Mouse (Mus musculus): ENCODE data around the gene Scaf8. TPM values are rescaled to one million over a fixed set of nuclear protein-coding genes. Genes with fewer than 3 reads are reported as not detected.
A peak's percentile ranks its signal among the peaks of the same experiment; 100 is the strongest.
"Not testable (repeated sequence)": the region's sequence is repeated elsewhere in the genome, so short reads cannot be mapped to it uniquely, and the experiment has no call there.

Scaf8 gene
- total and polyA plus RNA-seq, 3 experiments = 23.9 to 47.3 (median 30.7) TPM

DNA sequence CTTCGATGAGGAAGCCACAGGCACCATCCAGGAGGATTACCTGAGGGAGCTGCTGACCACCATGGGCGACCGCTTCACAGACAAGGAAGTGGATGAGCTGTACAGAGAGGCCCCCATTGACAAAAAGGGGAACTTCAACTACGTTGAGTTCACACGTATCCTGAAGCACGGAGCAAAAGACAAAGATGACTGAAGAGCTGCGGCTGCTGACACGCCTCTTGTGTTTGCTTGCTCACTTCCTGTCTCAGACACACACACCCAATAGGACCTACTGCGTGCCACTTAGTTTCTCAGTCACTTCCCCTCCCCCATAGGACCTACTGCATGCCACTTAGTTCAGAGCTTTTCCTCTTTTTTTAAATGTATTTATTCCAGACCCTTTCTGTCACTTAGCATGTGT lies 41.4 kb downstream of the Scaf8 start:
- H3K9me3 ChIP-seq (replicated peaks; ENCODE audit: low read length); dilution Hi-C loops (cut with MboI; ENCODE audit: extremely low pct_ligation_motif_present, extremely low pct_unique_long_range_greater_than_20kb, low sequenced_read_pairs); in situ Hi-C loops (cut with MboI; ENCODE audit: low pct_ligation_motif_present, low pct_unique_long_range_greater_than_20kb, low sequenced_read_pairs); H3K27me3 ChIP-seq (replicated peaks); H3K79me2 ChIP-seq (replicated peaks; ENCODE audit: control insufficient read depth, extremely low read depth, insufficient read depth, poor library complexity, severe bottlenecking); H3K4me2 ChIP-seq (ENCODE audit: insufficient read depth, low read depth, poor library complexity, severe bottlenecking); H3K4me3 ChIP-seq (replicated peaks in 1 of 3; ENCODE audit: low read depth in 2 of 3, low read length in 2 of 3, poor library complexity in 1 of 3); H3K9ac ChIP-seq (ENCODE audit: insufficient read depth, low read depth): not testable (repeated sequence)
- peak; percentile 48; the same call in 1 of the 2 replicates for TF ChIP-seq MEF2A (IDR thresholded peaks at IDR 0.05; ENCODE audit: borderline replicate concordance, low read depth, low read length)
- TF ChIP-seq MAX (IDR thresholded peaks at IDR 0.05; ENCODE audit: low read length) = peak; percentile 32; the same call in 1 of the 2 replicates
- 0 out of 2 replicates have a peak, but pooled peaks have one; percentile 30 for TF ChIP-seq HCFC1 (IDR thresholded peaks at IDR 0.05; ENCODE audit: low read depth, low read length)
- TF ChIP-seq CHD2 (IDR thresholded peaks at IDR 0.05; ENCODE audit: low read length) = peak; percentile 56; the same call in 1 of the 2 replicates
- TF ChIP-seq EP300 (IDR thresholded peaks at IDR 0.05; ENCODE audit: low read length) = peak; percentile 44; the same call in 1 of the 2 replicates
- 0 out of 2 replicates have a peak, but pooled peaks have one; percentile 19 for TF ChIP-seq SIN3A (IDR thresholded peaks at IDR 0.05; ENCODE audit: low read length)
- peak; percentile 62; the same call in 1 of the 2 replicates for TF ChIP-seq MYC (IDR thresholded peaks at IDR 0.05; ENCODE audit: low read depth, low read length)
- peak; percentile 99 for TF ChIP-seq ZKSCAN1 (IDR thresholded peaks at IDR 0.05; ENCODE audit: borderline replicate concordance, low read depth, low read length)
- TF ChIP-seq ETS1 (conservative IDR thresholded peaks at IDR 0.05; ENCODE audit: low read depth, low read length) = peak; percentile 45
- TF ChIP-seq ELF1 (IDR thresholded peaks at IDR 0.05; ENCODE audit: low read depth, low read length) = peak; percentile 74
- DNase-seq (ENCODE audit: extremely low read depth) = peak; percentile 88
- H3K27ac ChIP-seq (ENCODE audit: insufficient read depth, low read depth) = peak overlapping the region; percentile 49
- peaks cover 17 to 57% of the 10 kb centered on the region in 2 experiments for H3K36me3 ChIP-seq (replicated peaks in 1 of 2; ENCODE audit: control insufficient read depth in 1 of 2, insufficient read depth in 1 of 2, low read length in 1 of 2)
- peaks cover 8 to 32% of the 10 kb centered on the region in 2 experiments for H3K4me1 ChIP-seq (ENCODE audit: control insufficient read depth in 1 of 2, insufficient read depth in 2 of 2)

DNA sequence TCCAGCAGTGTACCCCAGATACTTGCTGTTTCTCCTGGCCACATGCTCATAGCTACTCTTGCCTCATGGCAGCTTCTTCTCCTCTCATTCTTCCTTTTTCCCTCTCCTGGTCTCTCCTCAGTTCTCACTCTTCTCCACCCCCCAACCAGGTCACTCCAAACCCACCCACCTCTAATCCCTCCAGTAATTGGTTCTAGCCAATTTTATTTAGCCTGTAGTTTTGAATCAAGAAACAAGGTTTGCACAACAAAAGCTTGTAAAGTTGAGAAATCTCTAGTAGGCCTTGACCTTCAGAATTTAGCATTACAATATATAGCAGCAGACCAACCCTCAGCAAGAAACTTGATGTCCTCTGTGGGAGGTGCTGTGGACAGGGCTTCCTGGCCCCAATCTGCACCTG lies 42.2 kb downstream of the Scaf8 start:
- Histone ChIP-seq H3K4me3 (replicated peaks in 1 of 3; ENCODE audit: low read depth in 2 of 3, low read length in 2 of 3, poor library complexity in 1 of 3) (no peak overlapping the region), H3K36me3 (replicated peaks in 1 of 2; ENCODE audit: control insufficient read depth in 1 of 2, insufficient read depth in 1 of 2, low read length in 1 of 2) (peaks cover 18 to 61% of the 10 kb centered on the region in 2 experiments), H3K4me1 (ENCODE audit: control insufficient read depth in 1 of 2, insufficient read depth in 2 of 2) (peaks cover 8 to 32% of the 10 kb centered on the region in 2 experiments), H3K79me2 (replicated peaks; ENCODE audit: control insufficient read depth, extremely low read depth, insufficient read depth, poor library complexity, severe bottlenecking) (peaks cover 7% of the 10 kb centered on the region), H3K9ac (ENCODE audit: insufficient read depth, low read depth) (no peak overlapping the region), H3K4me2 (ENCODE audit: insufficient read depth, low read depth, poor library complexity, severe bottlenecking) (no peak overlapping the region), H3K27ac (ENCODE audit: insufficient read depth, low read depth) (peak overlapping the region; percentile 25; the same call in 1 of the 2 replicates), H3K9me3 (replicated peaks; ENCODE audit: low read length) (no peaks in the 10 kb centered on the region), H3K27me3 (replicated peaks) (no peaks in the 10 kb centered on the region)
- in situ Hi-C loops (cut with MboI; ENCODE audit: low pct_ligation_motif_present, low pct_unique_long_range_greater_than_20kb, low sequenced_read_pairs) (no loop called here), dilution Hi-C loops (cut with MboI; ENCODE audit: extremely low pct_ligation_motif_present, extremely low pct_unique_long_range_greater_than_20kb, low sequenced_read_pairs) (no loop called here)
- no peak for TF ChIP-seq RCOR1 (conservative IDR thresholded peaks at IDR 0.05; ENCODE audit: low read depth, low read length)
- DNase-seq (ENCODE audit: extremely low read depth) = no peak

DNA sequence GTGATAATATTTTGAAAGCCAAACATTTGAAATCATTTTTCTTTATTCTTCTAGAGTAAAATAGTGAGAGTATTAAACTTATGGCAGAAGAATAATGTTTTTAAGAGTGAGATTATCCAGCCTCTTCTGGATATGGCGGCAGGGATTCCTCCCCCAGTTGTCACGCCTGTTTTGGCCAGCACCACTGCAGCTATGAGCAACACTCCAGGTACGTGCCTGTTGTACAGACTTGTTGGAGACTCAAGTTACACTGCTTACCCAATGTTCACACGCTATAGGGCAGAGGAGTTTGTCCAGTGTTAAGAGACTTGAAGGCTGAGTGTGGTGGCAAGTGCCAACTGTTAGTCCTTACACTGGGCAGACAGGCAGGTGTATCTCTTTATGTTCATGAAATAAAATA lies 48.1 kb downstream of the Scaf8 start:
- no peak overlapping the region for H3K4me2 ChIP-seq (ENCODE audit: insufficient read depth, low read depth, poor library complexity, severe bottlenecking)
- peaks cover 0 to 12% of the 10 kb centered on the region in 2 experiments; a peak in 2 of 4 replicates for H3K4me1 ChIP-seq (ENCODE audit: control insufficient read depth in 1 of 2, insufficient read depth in 2 of 2)
- H3K27ac ChIP-seq (ENCODE audit: insufficient read depth, low read depth) = no peak overlapping the region
- H3K79me2 ChIP-seq (replicated peaks; ENCODE audit: control insufficient read depth, extremely low read depth, insufficient read depth, poor library complexity, severe bottlenecking) = no peaks in the 10 kb centered on the region; the same call in 1 of the 2 replicates
- no peaks in the 10 kb centered on the region for H3K27me3 ChIP-seq (replicated peaks)
- H3K9ac ChIP-seq (ENCODE audit: insufficient read depth, low read depth) = no peak overlapping the region
- no peak for DNase-seq (ENCODE audit: extremely low read depth)
- no peaks in the 10 kb centered on the region for H3K9me3 ChIP-seq (replicated peaks; ENCODE audit: low read length)
- TF ChIP-seq POLR2AphosphoS2 (IDR thresholded peaks at IDR 0.05; ENCODE audit: low read depth, low read length) (no peak), E2F4 (IDR thresholded peaks at IDR 0.05; ENCODE audit: insufficient replicate concordance, low read depth, low read length) (no peak), RCOR1 (conservative IDR thresholded peaks at IDR 0.05; ENCODE audit: low read depth, low read length) (no peak), HCFC1 (IDR thresholded peaks at IDR 0.05; ENCODE audit: low read depth, low read length) (no peak), TCF12 (IDR thresholded peaks at IDR 0.05; ENCODE audit: low read depth, low read length) (no peak), PAX5 (IDR thresholded peaks at IDR 0.05; ENCODE audit: low read length) (no peak), CTCF (conservative IDR thresholded peaks at IDR 0.05 in 1 of 2, IDR thresholded peaks at IDR 0.05 in 1 of 2; ENCODE audit: low read depth in 2 of 2, low read length in 2 of 2) (no peak), KAT2A (IDR thresholded peaks at IDR 0.05; ENCODE audit: insufficient replicate concordance, low read length) (no peak), MAFK (IDR thresholded peaks at IDR 0.05; ENCODE audit: insufficient replicate concordance, low read length) (no peak), SIN3A (IDR thresholded peaks at IDR 0.05; ENCODE audit: low read length) (no peak), ETS1 (conservative IDR thresholded peaks at IDR 0.05; ENCODE audit: low read depth, low read length) (no peak), JUN (IDR thresholded peaks at IDR 0.05; ENCODE audit: insufficient read depth, low read depth, low read length) (no peak), RAD21 (IDR thresholded peaks at IDR 0.05; ENCODE audit: low read depth, low read length) (no peak)
- no peak overlapping the region for H3K4me3 ChIP-seq (replicated peaks in 1 of 3; ENCODE audit: low read depth in 2 of 3, low read length in 2 of 3, poor library complexity in 1 of 3)
- H3K36me3 ChIP-seq (replicated peaks in 1 of 2; ENCODE audit: control insufficient read depth in 1 of 2, insufficient read depth in 1 of 2, low read length in 1 of 2) = peaks cover 25 to 65% of the 10 kb centered on the region in 2 experiments
- in situ Hi-C loops (cut with MboI; ENCODE audit: low pct_ligation_motif_present, low pct_unique_long_range_greater_than_20kb, low sequenced_read_pairs) = no loop called here
- dilution Hi-C loops (cut with MboI; ENCODE audit: extremely low pct_ligation_motif_present, extremely low pct_unique_long_range_greater_than_20kb, low sequenced_read_pairs) = no loop called here
